Mouse (Mus musculus) telencephalon, adult 2 months (tissue): Measurements from ENCODE around the gene Aatk.
A peak's percentile ranks its signal among the peaks of the same experiment; 100 is the strongest.

ENCODE experiments used
- DNase-seq: peaks from one replicate; pipeline ENCODE4 v3.0.0-alpha.2; 2011; ENCODE audit warnings: low read depth, low spot score

Aatk gene

GRCm38 (mm10) chr11:120046553-120047191 lies at the start of gene Aatk:
Gene Aatk (minus strand): TSS chr11:120047167.
- DNase-seq = no peak

- DNase-seq = no peak
Observed at GRCm38 (mm10) chr11:120092817-120093591, 46.0 kb upstream of the Aatk start.

- no peak for DNase-seq
Observed at GRCm38 (mm10) chr11:120090661-120091060, 43.7 kb upstream of the Aatk start.

- peak; percentile 96 for DNase-seq
Observed at GRCm38 (mm10) chr11:120086702-120087152, 39.8 kb upstream of the Aatk start, which contains the start of gene Cep131. Gene Cep131 (minus strand): TSS chr11:120086827.

- DNase-seq = no peak
Observed at GRCm38 (mm10) chr11:120085891-120086627, 39.1 kb upstream of the Aatk start.

GRCm38 (mm10) chr11:120080282-120080681 lies 33.3 kb upstream of the Aatk start:
- no peak for DNase-seq

- DNase-seq = no peak
Observed at GRCm38 (mm10) chr11:120076191-120076590, 29.2 kb upstream of the Aatk start.

- no peak for DNase-seq
Observed at GRCm38 (mm10) chr11:120072986-120073647, 26.1 kb upstream of the Aatk start.

GRCm38 (mm10) chr11:120071731-120072320 lies 24.9 kb upstream of the Aatk start:
- no peak for DNase-seq

GRCm38 (mm10) chr11:120071065-120071464 lies 24.1 kb upstream of the Aatk start:
- DNase-seq = no peak

GRCm38 (mm10) chr11:120070286-120070930 lies 23.4 kb upstream of the Aatk start:
- no peak for DNase-seq

- DNase-seq = no peak
Observed at GRCm38 (mm10) chr11:120069261-120069660, 22.3 kb upstream of the Aatk start.

- DNase-seq = no peak
Observed at GRCm38 (mm10) chr11:120067834-120068233, 20.9 kb upstream of the Aatk start.

- DNase-seq = no peak
Observed at GRCm38 (mm10) chr11:120065291-120065690, 18.3 kb upstream of the Aatk start.

- DNase-seq = no peak
Observed at GRCm38 (mm10) chr11:120064668-120065040, 17.7 kb upstream of the Aatk start.

GRCm38 (mm10) chr11:120064006-120064667 lies 17.2 kb upstream of the Aatk start:
- no peak for DNase-seq

GRCm38 (mm10) chr11:120063326-120063725 lies 16.4 kb upstream of the Aatk start:
- DNase-seq = no peak

- no peak for DNase-seq
Observed at GRCm38 (mm10) chr11:120060634-120061033, 13.7 kb upstream of the Aatk start.

- no peak for DNase-seq
Observed at GRCm38 (mm10) chr11:120055953-120056732, 9.2 kb upstream of the Aatk start.

- no peak for DNase-seq
Observed at GRCm38 (mm10) chr11:120053846-120054245, 6.9 kb upstream of the Aatk start.
